Mouse (Mus musculus): ENCODE results near the gene Ss18l1. TPM values are rescaled to one million over a fixed set of nuclear protein-coding genes. Genes with fewer than 3 reads are reported as not detected.
A peak's percentile ranks its signal among the peaks of the same experiment; 100 is the strongest.

Gene Ss18l1
- total and polyA plus RNA-seq, 3 experiments = 3.1 to 4.3 TPM; not detected in 1

GRCm38 (mm10) chr2:180051986-180052733 is 9.9 kb downstream of the Ss18l1 start:
- H3K36me3 ChIP-seq (ENCODE audit: control insufficient read depth in 1 of 2, insufficient read depth in 2 of 2, low read length in 2 of 2) = no peaks in the 10 kb centered on the region; a peak in 1 of 4 replicates
- H3K9ac ChIP-seq (ENCODE audit: control insufficient read depth, low read depth, low read length, poor library complexity, severe bottlenecking) = no peak overlapping the region
- H3K27ac ChIP-seq (ENCODE audit: control insufficient read depth, low read depth, low read length) = no peak overlapping the region
- peak; percentile 50 for DNase-seq (ENCODE audit: low read depth, low spot score)
- H3K9me3 ChIP-seq (replicated peaks; ENCODE audit: insufficient read depth, low read length) = no peaks in the 10 kb centered on the region
- TF ChIP-seq TCF12 (IDR thresholded peaks at IDR 0.05; ENCODE audit: low read depth, low read length) (no peak), ZMIZ1 (IDR thresholded peaks at IDR 0.05; ENCODE audit: low read depth, low read length) (no peak), CTCF (IDR thresholded peaks at IDR 0.05 in 2 of 3, conservative IDR thresholded peaks at IDR 0.05 in 1 of 3; ENCODE audit: control insufficient read depth in 1 of 3, insufficient read depth in 1 of 3, low read depth in 2 of 3, low read length in 3 of 3, poor library complexity in 1 of 3, severe bottlenecking in 1 of 3) (peak; percentile 49 to 63 (median 54); a peak in 5 of 6 replicates), SIN3A (IDR thresholded peaks at IDR 0.05; ENCODE audit: low read length) (no peak), MXI1 (IDR thresholded peaks at IDR 0.05; ENCODE audit: low read depth, low read length) (no peak), HCFC1 (IDR thresholded peaks at IDR 0.05; ENCODE audit: low read depth, low read length) (no peak), GABPA (IDR thresholded peaks at IDR 0.05; ENCODE audit: low read depth, low read length) (no peak), RAD21 (IDR thresholded peaks at IDR 0.05; ENCODE audit: low read depth, low read length) (peak; percentile 24), SMC3 (IDR thresholded peaks at IDR 0.05; ENCODE audit: low read depth, low read length) (peak; percentile 31; the same call in 1 of the 2 replicates), UBTF (IDR thresholded peaks at IDR 0.05; ENCODE audit: borderline replicate concordance, insufficient read depth, low read depth, low read length) (no peak), POLR2A (IDR thresholded peaks at IDR 0.05; ENCODE audit: control insufficient read depth in 1 of 2, insufficient read depth in 1 of 2, low read depth in 1 of 2, low read length in 2 of 2, poor library complexity in 1 of 2) (no peak), POLR2AphosphoS5 (IDR thresholded peaks at IDR 0.05; ENCODE audit: borderline replicate concordance, low read depth, low read length) (no peak), BHLHE40 (IDR thresholded peaks at IDR 0.05; ENCODE audit: borderline replicate concordance, low read depth, low read length) (no peak), MAX (IDR thresholded peaks at IDR 0.05; ENCODE audit: low read length) (no peak), RCOR1 (IDR thresholded peaks at IDR 0.05; ENCODE audit: low read depth, low read length) (no peak), TAL1 (IDR thresholded peaks at IDR 0.05; ENCODE audit: low read length) (no peak), GATA1 (IDR thresholded peaks at IDR 0.05; ENCODE audit: low read depth, low read length) (no peak), ZC3H11A (IDR thresholded peaks at IDR 0.05; ENCODE audit: low read depth, low read length) (no peak), MYC (IDR thresholded peaks at IDR 0.05; ENCODE audit: low read depth, low read length) (no peak), NRF1 (IDR thresholded peaks at IDR 0.05; ENCODE audit: insufficient read depth, low read depth, low read length, poor library complexity, severe bottlenecking) (no peak)
- H3K27me3 ChIP-seq (ENCODE audit: control insufficient read depth in 1 of 2, insufficient read depth in 2 of 2, low read length in 2 of 2) = no peaks in the 10 kb centered on the region
- no peak overlapping the region for H3K4me3 ChIP-seq (ENCODE audit: control insufficient read depth in 1 of 2, insufficient read depth in 1 of 2, low read depth in 2 of 2, low read length in 2 of 2)
- H3K4me1 ChIP-seq (ENCODE audit: control insufficient read depth in 1 of 2, insufficient read depth in 2 of 2, low read length in 2 of 2) = no peaks in the 10 kb centered on the region
- H3K79me2 ChIP-seq (ENCODE audit: control insufficient read depth, insufficient read depth, low read length, poor library complexity) = peaks cover 3% of the 10 kb centered on the region; the same call in 1 of the 2 replicates

Data from MEL (cell line).